ENCODE assay signal across 14 mouse cellular contexts in genomic region chr6:39072664-39073063, GRCm38 (mm10). TPM values are rescaled to one million over a fixed set of nuclear protein-coding genes. Genes with fewer than 3 reads are reported as not detected.
DNase-seq lines count a peak whose midpoint lies in the region; TF ChIP-seq lines count a peak whose summit lies in the region.
"Had no signal": no experiment of that assay in that cellular context is flagged by ENCODE, and none has a peak within 500 bp of the region (broad histone marks: within the 10 kb centered on the region; RNA-seq: fewer than 3 reads in every experiment).

No protein-coding gene starts in this region.

- H3K27ac ChIP-seq in left cerebral cortex, adult 2 months = peak overlapping the region; percentile 7; the same call in 1 of the 2 replicates
- H3K27ac ChIP-seq: limb, embryonic 10.5 days; liver, embryonic 12.5 days; neural tube, embryonic 15.5 days had no signal

- H3K4me3 ChIP-seq in left cerebral cortex, adult 2 months = no peak overlapping the region
- H3K4me3 ChIP-seq: limb, embryonic 10.5 days; liver, embryonic 12.5 days; neural tube, embryonic 15.5 days had no signal

- DNase-seq in kidney, adult 11 months = peak; percentile 26
- no peak for DNase-seq in kidney, postnatal 4 days
- no peak for DNase-seq in left cerebral cortex, adult 2 months (ENCODE audit: extremely low spot score in 1 of 2, low spot score in 2 of 2)
- no peak for DNase-seq in left cerebral cortex, postnatal 4 days
- DNase-seq in embryo, embryonic 11 days = peak; percentile 42
- peak; percentile 72 for DNase-seq in mesoderm, embryonic 11.5 days (ENCODE audit: low read depth, low spot score)
- no peak for DNase-seq in T-cell, adult 2 months (ENCODE audit: low spot score)
- DNase-seq: cerebellum, postnatal 36 days; heart, postnatal 10 days; spleen, adult 18-20 months; thymus, postnatal 25 days had no signal

- peak; percentile 25 for TF ChIP-seq CTCF in left cerebral cortex, adult 2 months (IDR thresholded peaks at IDR 0.05)

- intact Hi-C loops in left cerebral cortex, adult 2 months (cut with DNase I) = loop anchor here (10.0 kb wide), 1 partner anchor 418 kb away; no protein-coding TSS in a partner anchor
- intact Hi-C loops in left cerebral cortex, postnatal 4 days (cut with DNase I) = no loop called here

RNA-seq across cellular contexts. Expression of gene Parp12, which starts 45.5 kb away (rescaled TPM):
- total RNA-seq in left cerebral cortex, adult 2 months (2021) = 1 to 10 TPM; 5.2 to 5.5 TPM
- 1 to 10 TPM; 3.2 to 3.7 TPM for total RNA-seq in left cerebral cortex, postnatal 4 days (2021)

Comparison
In these comparisons a context has a peak if more than half of its experiments do, and no peak if none do; other contexts are left out.
1. DNase-seq: peak in kidney, adult 11 months (single experiment), embryo, embryonic 11 days (single experiment) and mesoderm, embryonic 11.5 days (single experiment); none in kidney, postnatal 4 days (0 of 2), left cerebral cortex, adult 2 months (0 of 2), left cerebral cortex, postnatal 4 days (single experiment) and T-cell, adult 2 months (single experiment).